Mouse (Mus musculus): ENCODE measurements around the gene Crebl2.

The Crebl2 gene

GRCm38 (mm10) chr6:134870209-134870742, 40.3 kb downstream of the Crebl2 start:
- DNase-seq (ENCODE audit: extremely low read depth, low read depth, low spot score): no peak

GRCm38 (mm10) chr6:134870887-134871286, 40.9 kb downstream of the Crebl2 start:
- no peak for DNase-seq (ENCODE audit: extremely low read depth, low read depth, low spot score)

DNA sequence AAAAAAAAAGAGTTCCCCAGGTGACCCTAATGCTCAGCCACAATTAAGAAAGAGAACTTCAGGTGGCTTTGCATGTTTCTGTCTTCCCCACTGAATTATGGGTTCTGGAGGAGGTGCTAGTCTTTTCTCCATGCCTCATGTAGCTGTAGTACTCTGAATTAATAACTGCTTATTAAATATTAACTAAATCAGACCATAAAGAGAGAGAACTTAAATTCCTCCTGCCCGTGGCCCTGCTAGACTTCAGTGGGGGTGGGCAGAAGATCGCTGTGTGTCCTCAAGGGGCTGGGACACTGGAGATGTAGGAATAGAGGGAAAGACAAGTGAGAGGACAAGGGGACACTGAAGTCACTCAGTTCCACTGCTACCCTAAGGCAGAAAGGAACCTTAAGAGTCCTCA, 42.3 kb downstream of the Crebl2 start:
- no peak for DNase-seq (ENCODE audit: extremely low read depth, low read depth, low spot score)

GRCm38 (mm10) chr6:134873018-134873417, 43.1 kb downstream of the Crebl2 start:
- DNase-seq (ENCODE audit: extremely low read depth, low read depth, low spot score): no peak

DNA sequence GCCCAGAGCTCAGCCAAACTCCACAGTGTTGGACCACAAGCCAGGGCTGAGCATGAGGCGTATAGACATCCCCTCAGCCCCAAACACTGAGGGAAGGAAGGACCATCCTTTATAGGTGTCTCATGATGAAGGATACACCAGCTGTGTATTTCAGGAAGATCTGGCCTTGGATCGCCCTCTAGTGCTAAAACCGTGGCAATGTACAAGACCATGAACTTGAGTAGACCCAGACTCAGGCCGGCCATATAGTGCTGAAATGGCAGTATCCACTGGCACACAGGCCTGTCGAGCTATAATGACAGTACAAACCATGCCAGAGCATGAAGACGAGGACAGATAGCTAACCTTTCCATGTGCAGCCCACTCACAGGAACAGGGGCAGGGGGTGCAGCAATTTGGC, 46.8 kb downstream of the Crebl2 start:
- DNase-seq (ENCODE audit: extremely low read depth, low read depth, low spot score): no peak

GRCm38 (mm10) chr6:134877276-134877675, 47.3 kb downstream of the Crebl2 start:
- no peak for DNase-seq (ENCODE audit: extremely low read depth, low read depth, low spot score)

DNA sequence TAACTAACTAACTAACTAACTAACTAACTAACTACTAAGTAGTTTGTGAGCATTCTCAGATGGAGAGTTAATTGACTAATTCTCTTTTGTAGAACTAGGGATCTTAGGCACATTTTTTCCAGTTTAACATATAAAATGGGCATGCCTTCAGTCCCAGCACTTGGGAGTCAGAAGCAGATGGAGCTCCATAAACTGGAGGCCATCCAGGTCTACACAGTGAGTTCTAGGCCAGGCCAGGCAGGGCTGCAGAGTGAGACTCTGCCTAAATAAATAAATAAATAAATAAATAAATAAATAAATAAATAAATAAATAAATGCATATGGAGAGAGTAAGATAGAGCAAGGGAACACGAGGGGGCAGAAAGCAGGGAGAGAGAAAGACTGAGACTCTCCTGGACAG, 47.9 kb downstream of the Crebl2 start:
- DNase-seq (ENCODE audit: extremely low read depth, low read depth, low spot score): no peak

GRCm38 (mm10) chr6:134879556-134879955, 49.6 kb downstream of the Crebl2 start:
- DNase-seq (ENCODE audit: extremely low read depth, low read depth, low spot score): no peak

GRCm38 (mm10) chr6:134880046-134880445, 50.1 kb downstream of the Crebl2 start:
- DNase-seq (ENCODE audit: extremely low read depth, low read depth, low spot score): no peak

DNA sequence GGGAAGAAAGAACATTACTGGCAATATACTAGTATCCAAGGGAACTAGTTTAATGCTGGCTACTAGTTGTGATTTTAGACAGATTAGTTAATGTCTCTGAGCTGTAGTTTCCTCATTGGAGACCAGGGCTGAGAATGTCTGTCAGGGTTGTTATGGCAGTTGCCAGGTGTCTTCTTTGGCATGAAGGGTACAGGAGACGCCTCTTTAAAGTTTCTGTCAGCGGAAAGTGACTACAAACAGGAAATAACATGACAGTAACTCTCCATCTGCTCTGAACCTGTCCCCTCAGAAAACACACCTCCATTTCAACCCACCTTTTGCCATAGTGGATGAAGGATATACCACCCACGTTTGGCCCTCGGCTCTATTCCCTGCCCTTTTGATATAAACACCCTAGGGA, 53.7 kb downstream of the Crebl2 start:
- DNase-seq (ENCODE audit: extremely low read depth, low read depth, low spot score): no peak

- DNase-seq (ENCODE audit: extremely low read depth, low read depth, low spot score): no peak
Measured at GRCm38 (mm10) chr6:134885515-134885914, 55.6 kb downstream of the Crebl2 start.

DNA sequence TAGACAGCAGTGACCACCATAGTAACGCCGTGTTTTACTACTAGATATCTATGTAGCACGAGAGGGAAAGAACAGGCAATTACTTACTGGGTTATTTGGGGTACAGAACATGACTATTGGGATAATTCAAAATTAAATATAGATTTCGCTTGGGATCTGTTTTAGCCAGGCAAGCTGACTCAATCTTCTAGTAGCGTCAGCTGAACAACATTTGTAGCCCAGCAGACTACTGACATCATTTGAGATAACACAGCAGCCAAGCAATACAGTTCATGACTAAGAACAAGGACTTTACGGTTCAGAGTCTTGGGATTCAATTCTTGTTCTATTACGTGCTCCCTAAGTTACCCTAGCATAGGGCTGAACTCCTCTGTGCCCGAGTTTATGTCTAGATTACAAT, 56.5 kb downstream of the Crebl2 start:
- no peak for DNase-seq (ENCODE audit: extremely low read depth, low read depth, low spot score)

DNA sequence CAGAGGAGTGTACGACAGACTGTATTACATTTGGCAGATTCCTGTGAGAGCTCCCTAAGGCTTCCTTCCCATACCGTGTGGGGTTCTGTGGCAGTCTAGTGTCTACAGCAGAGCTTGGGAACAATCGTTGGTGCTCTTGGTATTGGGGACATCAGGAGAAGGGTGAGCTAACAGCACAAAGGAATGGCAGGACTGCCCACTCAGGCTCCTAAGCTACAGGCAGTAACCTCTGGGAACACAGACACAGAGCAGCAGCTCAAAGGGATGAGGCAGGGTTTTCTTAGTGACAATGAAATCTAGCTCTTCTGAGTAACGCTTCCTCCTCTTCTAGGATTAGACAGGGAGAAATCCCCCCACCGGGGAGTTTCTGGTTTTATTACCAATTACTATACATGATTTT, 57.1 kb downstream of the Crebl2 start:
- no peak for DNase-seq (ENCODE audit: extremely low read depth, low read depth, low spot score)

- no peak for DNase-seq (ENCODE audit: extremely low read depth, low read depth, low spot score)
Measured at GRCm38 (mm10) chr6:134887711-134888449, 57.9 kb downstream of the Crebl2 start.

GRCm38 (mm10) chr6:134888563-134889017, 58.6 kb downstream of the Crebl2 start:
- DNase-seq (ENCODE audit: extremely low read depth, low read depth, low spot score): no peak

- no peak for DNase-seq (ENCODE audit: extremely low read depth, low read depth, low spot score)
Measured at GRCm38 (mm10) chr6:134889763-134890162, 59.8 kb downstream of the Crebl2 start.

DNA sequence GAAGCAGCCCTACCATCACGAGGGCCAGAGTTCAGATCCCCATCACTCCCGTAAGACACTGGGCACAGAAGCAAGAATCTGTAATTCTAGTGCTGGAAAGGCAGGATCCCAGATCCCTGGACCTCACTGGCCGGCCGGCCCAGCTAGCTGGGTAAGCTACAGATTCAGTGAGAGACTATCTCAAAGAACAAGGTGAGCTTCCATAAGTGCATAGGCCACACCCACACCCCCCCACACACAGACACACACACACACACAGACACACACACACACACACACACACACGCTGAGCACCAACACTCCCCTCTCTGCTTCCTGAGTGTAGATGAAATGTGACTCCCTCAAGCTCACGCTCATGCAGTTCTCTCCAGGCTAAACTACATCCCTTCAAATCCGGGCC, 60.5 kb downstream of the Crebl2 start:
- no peak for DNase-seq (ENCODE audit: extremely low read depth, low read depth, low spot score)

- no peak for DNase-seq (ENCODE audit: extremely low read depth, low read depth, low spot score)
Measured at GRCm38 (mm10) chr6:134896570-134897436, 66.8 kb downstream of the Crebl2 start.

GRCm38 (mm10) chr6:134897443-134898094, 67.6 kb downstream of the Crebl2 start:
- no peak for DNase-seq (ENCODE audit: extremely low read depth, low read depth, low spot score)

DNA sequence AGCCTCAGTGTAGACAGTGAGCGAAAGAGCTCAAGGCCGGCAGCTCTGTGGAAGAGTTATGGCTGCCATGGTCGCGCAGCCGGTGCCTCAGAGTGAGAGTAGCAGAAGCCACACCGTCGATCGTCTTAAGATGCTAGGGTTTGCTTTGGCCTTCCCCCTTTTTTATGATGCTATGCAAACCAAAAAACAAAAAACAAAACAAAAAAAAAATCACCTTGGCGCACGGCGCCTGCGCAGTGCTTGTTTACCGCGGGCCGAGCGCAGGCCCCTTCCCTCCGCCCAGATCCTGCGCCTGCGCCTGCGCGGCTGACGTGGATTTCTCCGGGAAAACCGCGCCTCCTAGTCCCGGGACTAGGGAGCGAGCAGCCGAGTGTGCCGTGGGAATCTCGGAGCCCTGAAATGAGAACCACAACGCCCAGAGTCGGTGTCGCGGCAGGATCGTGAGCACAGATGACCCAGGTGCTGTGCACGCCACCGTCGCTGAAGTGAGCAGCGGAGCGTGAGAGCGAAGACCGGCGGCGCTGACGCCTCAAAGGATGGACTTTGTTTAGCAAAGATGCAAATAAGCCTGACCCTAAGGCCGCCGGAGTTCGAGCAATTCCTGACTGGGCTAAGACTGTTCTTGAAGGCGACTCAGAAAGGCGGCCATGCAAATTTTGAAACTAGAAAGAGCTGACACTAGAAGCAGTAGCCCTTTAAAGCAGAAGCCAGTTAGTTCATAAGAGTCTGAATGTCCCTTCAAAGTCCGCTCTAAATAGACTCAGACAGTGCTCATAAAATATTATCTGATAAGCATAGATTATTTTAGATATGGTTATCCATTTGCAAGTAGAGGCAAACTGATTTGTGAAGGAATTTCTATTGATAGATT, 68.4 kb downstream of the Crebl2 start, which contains the start of gene Gpr19:
TSS of gene Gpr19 (minus strand) at position 484 of the 871 bp plus-strand sequence.
- DNase-seq (ENCODE audit: extremely low read depth, low read depth, low spot score): no peak
